Mouse (Mus musculus) cerebellum, postnatal 10 days (tissue): ENCODE results near the gene Kank4.
"Not testable (repeated sequence)": the region's sequence is repeated elsewhere in the genome, so short reads cannot be mapped to it uniquely, and the experiment has no call there.

Source experiments
- DNase-seq, 2 experiments: peaks; one replicate each; pipeline ENCODE4 v3.0.0; 2021; ENCODE audit warnings: mixed read lengths in 2 of 2

The Kank4 gene

GRCm38 (mm10) chr4:98831726-98832125 lies 14.4 kb upstream of the Kank4 start:
- DNase-seq, result no peak

- DNase-seq, result no peak
Observed at GRCm38 (mm10) chr4:98826701-98827100, 9.4 kb upstream of the Kank4 start.

GRCm38 (mm10) chr4:98823740-98824139 lies 6.4 kb upstream of the Kank4 start, which contains the start of gene I0C0044D17Rik:
Gene I0C0044D17Rik, minus strand, starts transcription at chr4:98823840.
- not testable (repeated sequence) for DNase-seq

GRCm38 (mm10) chr4:98823047-98823446 lies 5.7 kb upstream of the Kank4 start:
- no peak for DNase-seq

GRCm38 (mm10) chr4:98822478-98822877 lies 5.1 kb upstream of the Kank4 start:
- DNase-seq, result no peak

- no peak for DNase-seq
Observed at GRCm38 (mm10) chr4:98819216-98819755, 1.9 kb upstream of the Kank4 start.

- no peak for DNase-seq
Observed at GRCm38 (mm10) chr4:98816807-98817183, 542 bp downstream of the Kank4 start.

- no peak for DNase-seq
Observed at GRCm38 (mm10) chr4:98806306-98806705, 11.0 kb downstream of the Kank4 start.

GRCm38 (mm10) chr4:98805291-98806048 lies 11.9 kb downstream of the Kank4 start:
- DNase-seq, result no peak

- no peak for DNase-seq
Observed at GRCm38 (mm10) chr4:98804476-98805134, 12.7 kb downstream of the Kank4 start.

- DNase-seq, result no peak
Observed at GRCm38 (mm10) chr4:98801775-98802174, 15.6 kb downstream of the Kank4 start.

GRCm38 (mm10) chr4:98800824-98801223 lies 16.5 kb downstream of the Kank4 start:
- peak; percentile 47 to 58 for DNase-seq

GRCm38 (mm10) chr4:98796591-98797341 lies 20.6 kb downstream of the Kank4 start:
- peak; percentile 56 for DNase-seq

- DNase-seq, result no peak
Observed at GRCm38 (mm10) chr4:98795241-98795640, 22.1 kb downstream of the Kank4 start.

GRCm38 (mm10) chr4:98793486-98793885 lies 23.9 kb downstream of the Kank4 start:
- DNase-seq, result no peak

- DNase-seq, result no peak
Observed at GRCm38 (mm10) chr4:98790721-98791120, 26.6 kb downstream of the Kank4 start.

GRCm38 (mm10) chr4:98789861-98790311 lies 27.5 kb downstream of the Kank4 start:
- DNase-seq, result peak; percentile 19 to 25

GRCm38 (mm10) chr4:98789133-98789765 lies 28.1 kb downstream of the Kank4 start:
- DNase-seq, result no peak

GRCm38 (mm10) chr4:98786281-98786680 lies 31.1 kb downstream of the Kank4 start:
- DNase-seq, result no peak

GRCm38 (mm10) chr4:98785851-98786250 lies 31.5 kb downstream of the Kank4 start:
- DNase-seq, result no peak

- peak in 1 of 2 experiments; percentile 13 for DNase-seq
Observed at GRCm38 (mm10) chr4:98778219-98778618, 39.1 kb downstream of the Kank4 start.

GRCm38 (mm10) chr4:98777464-98777863 lies 39.9 kb downstream of the Kank4 start:
- no peak for DNase-seq
